Comparison of ENCODE assay signal across 20 mouse cellular contexts in genomic region chr10:17921381-17921780, GRCm38 (mm10).
"Had no signal": no experiment of that assay in that cellular context is flagged by ENCODE, and none has a peak within 500 bp of the region (broad histone marks: within the 10 kb centered on the region; RNA-seq: fewer than 3 reads in every experiment).

No protein-coding gene starts in this region.

- H3K4me2 ChIP-seq: heart, embryonic 12.5 days; hindbrain, embryonic 13.5 days; hindbrain, embryonic 15.5 days; limb, embryonic 12.5 days had no signal

- H3K4me1 ChIP-seq: hindbrain, embryonic 15.5 days; limb, embryonic 10.5 days had no signal

- H3K27me3 ChIP-seq: heart, embryonic 12.5 days; hindbrain, embryonic 13.5 days; hindbrain, embryonic 15.5 days; limb, embryonic 12.5 days had no signal

- H3K27ac ChIP-seq: heart, embryonic 10.5 days; hindbrain, embryonic 13.5 days; hindbrain, embryonic 15.5 days; hindbrain, postnatal 0 days; layer of hippocampus, adult 2 months; left cerebral cortex, adult 2 months; limb, embryonic 10.5 days; limb, embryonic 12.5 days had no signal

- H3K9ac ChIP-seq: forebrain, postnatal 0 days; heart, embryonic 12.5 days; hindbrain, embryonic 13.5 days; hindbrain, embryonic 15.5 days; limb, embryonic 12.5 days had no signal

- H3K9me3 ChIP-seq: heart, embryonic 10.5 days; heart, embryonic 12.5 days; hindbrain, embryonic 13.5 days; hindbrain, embryonic 15.5 days; limb, embryonic 10.5 days; limb, embryonic 12.5 days had no signal

- H3K36me3 ChIP-seq: heart, embryonic 10.5 days; heart, embryonic 12.5 days; hindbrain, embryonic 13.5 days; hindbrain, embryonic 15.5 days; limb, embryonic 10.5 days; limb, embryonic 12.5 days had no signal

- ATAC-seq: forebrain, postnatal 0 days; hindbrain, postnatal 0 days; intestine, embryonic 16.5 days had no signal

- DNase-seq: forebrain, postnatal 0 days; gastrocnemius, postnatal 14 days; gastrocnemius, postnatal 36 days; heart, adult 18-20 months; heart, postnatal 10 days; kidney, adult 18-20 months; kidney, adult 8-10 months; kidney, postnatal 10 days; kidney, postnatal 25 days; kidney, postnatal 4 days had no signal

- H3K4me3 ChIP-seq: heart, embryonic 10.5 days; heart, embryonic 12.5 days; hindbrain, embryonic 13.5 days; hindbrain, embryonic 15.5 days; layer of hippocampus, adult 2 months; left cerebral cortex, adult 2 months; limb, embryonic 10.5 days; limb, embryonic 12.5 days had no signal
